Mouse (Mus musculus) olfactory bulb, adult 2 months (tissue): ENCODE results near the gene Olfr78. TPM values are rescaled to one million over a fixed set of nuclear protein-coding genes. Genes with fewer than 3 reads are reported as not detected.

ENCODE experiments used
- H3K27ac ChIP-seq: fragments of 200-500 bp; 2 replicates; pipeline ENCODE4 v1.5.1; 2012; ENCODE audit warnings: low read depth, low read length; ENCODE audit not compliant: insufficient read depth
- H3K4me1 ChIP-seq: fragments of 200-500 bp; 2 replicates; pipeline ENCODE4 v1.6.1; 2012; ENCODE audit warnings: low read length; ENCODE audit not compliant: control insufficient read depth, insufficient read depth
- H3K4me3 ChIP-seq: fragments of 200-500 bp; 2 replicates; pipeline ENCODE4 v1.5.1; 2012; ENCODE audit warnings: mild to moderate bottlenecking, low read depth, low read length, moderate library complexity; ENCODE audit not compliant: insufficient read depth
- CTCF ChIP-seq: fragments of 200-500 bp; IDR thresholded peaks from 2 replicates; pipeline ENCODE4 v1.5.1; 2012; ENCODE audit warnings: low read depth, mild to moderate bottlenecking, low read length, moderate library complexity; ENCODE audit not compliant: insufficient read depth
- POLR2A ChIP-seq: fragments of 200-500 bp; IDR thresholded peaks from 2 replicates; pipeline ENCODE4 v1.6.1; 2012; ENCODE audit warnings: mild to moderate bottlenecking, low read depth, low read length, moderate library complexity; ENCODE audit not compliant: insufficient read depth
- WGBS: fragments of 180-500 bp; shearing (Covaris S2); methylation state at CpG from one replicate; pipeline ENCODE4 v1.1.7; 2018; 5-methylcytosine and 5-hydroxymethylcytosine counted together
- polyA plus RNA-seq: library from polyadenylated mRNA; stranded (reverse); fragments of >200 nt; gene quantifications from 2 replicates; pipeline ENCODE4 v1.2.4, GENCODE M21; 2012; ENCODE audit warnings: low replicate concordance; ENCODE audit not compliant: missing spikeins, insufficient read depth, insufficient read length

The Olfr78 gene
- polyA plus RNA-seq, 1 experiment = not detected

DNA sequence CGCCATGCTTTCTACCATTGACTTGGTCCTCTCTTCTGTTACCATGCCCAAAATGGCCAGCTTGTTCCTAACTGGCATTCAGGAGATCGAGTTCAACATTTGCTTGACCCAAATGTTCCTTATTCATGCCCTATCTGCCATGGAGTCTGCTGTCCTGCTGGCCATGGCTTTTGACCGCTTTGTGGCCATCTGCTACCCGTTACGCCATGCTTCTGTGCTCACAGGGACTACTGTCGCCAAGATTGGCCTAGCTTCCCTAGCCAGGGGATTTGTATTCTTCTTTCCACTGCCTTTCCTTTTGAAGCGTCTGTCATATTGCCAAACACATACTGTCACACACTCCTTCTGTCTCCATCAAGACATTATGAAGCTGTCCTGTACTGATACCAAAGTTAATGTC, 60.8 kb downstream of the Olfr78 start:
- no peak overlapping the region for H3K4me3 ChIP-seq
- H3K4me1 ChIP-seq = no peaks in the 10 kb centered on the region
- no peak overlapping the region for H3K27ac ChIP-seq
- WGBS = 91% methylated on average over 7 of the region's 7 CpGs
- TF ChIP-seq POLR2A (no peak), CTCF (no peak)

DNA sequence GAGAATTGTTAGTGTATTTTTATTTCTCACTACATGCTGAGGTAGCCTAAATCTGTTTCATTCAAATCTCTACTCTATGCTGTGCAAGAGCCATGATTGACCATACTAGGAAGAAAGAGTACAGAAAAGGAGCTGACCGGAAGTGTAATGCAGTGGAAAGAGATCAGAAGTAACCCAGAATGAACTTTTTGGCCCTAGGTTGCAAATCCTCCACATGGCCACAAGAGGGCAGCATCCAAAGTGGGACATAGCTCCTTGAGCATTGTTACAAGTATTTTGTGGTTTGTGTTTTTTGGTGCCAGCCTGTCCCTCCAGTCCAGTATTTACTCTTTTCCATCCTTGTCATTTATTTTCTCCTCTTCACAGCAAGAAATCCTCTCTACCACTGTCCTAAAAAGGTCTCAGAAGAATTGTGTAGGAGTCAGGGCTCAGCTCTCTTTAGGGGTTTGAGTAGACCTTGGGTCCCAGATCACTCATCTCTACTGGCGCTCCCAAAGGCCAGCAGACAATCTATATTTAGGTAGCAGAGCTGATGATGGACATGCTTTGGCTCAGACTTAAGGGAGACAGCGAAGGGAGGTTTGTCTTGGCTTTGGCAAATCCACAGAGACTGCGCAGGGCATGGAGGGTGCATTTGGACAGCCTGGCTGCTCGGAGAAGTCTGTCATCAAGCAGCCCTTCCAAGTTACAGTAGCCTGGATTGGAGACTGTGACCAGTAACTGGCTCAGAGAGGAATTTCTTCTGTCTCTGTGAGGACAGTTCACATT, 63.7 kb downstream of the Olfr78 start, which contains the start of gene Olfr557:
Olfr557 (plus strand) TSS at position 553 of the 768 bp plus-strand sequence.
- 76% methylated on average over 5 of the region's 5 CpGs for WGBS
- Histone ChIP-seq H3K27ac (no peak within 1 kb of the TSS), H3K4me1 (no peaks in the 10 kb centered on the region), H3K4me3 (no peak within 1 kb of the TSS)
- TF ChIP-seq POLR2A (no peak), CTCF (no peak)

Other genes with a start within 250 kb of the Olfr78 start
- not detected in 2 replicates for gene Olfr547, start 224.7 kb downstream of the Olfr78 start, polyA plus RNA-seq
- not detected in 2 replicates for gene Olfr548-ps1, start 218.6 kb downstream of the Olfr78 start, polyA plus RNA-seq
- gene Olfr549, start 209.6 kb downstream of the Olfr78 start, polyA plus RNA-seq = not detected in 2 replicates
- not detected in 2 replicates for gene Trim21, start 194.0 kb downstream of the Olfr78 start, polyA plus RNA-seq
- not detected in 2 replicates for gene Olfr550, start 188.0 kb downstream of the Olfr78 start, polyA plus RNA-seq
- not detected in 2 replicates for gene Olfr551, start 167.6 kb downstream of the Olfr78 start, polyA plus RNA-seq
- not detected in 2 replicates for gene Olfr552, start 161.7 kb downstream of the Olfr78 start, polyA plus RNA-seq
- not detected in 2 replicates for gene Olfr553, start 141.3 kb downstream of the Olfr78 start, polyA plus RNA-seq
- gene Olfr554, start 121.0 kb downstream of the Olfr78 start, polyA plus RNA-seq = not detected in 2 replicates
- not detected in 2 replicates for gene Olfr555, start 100.6 kb downstream of the Olfr78 start, polyA plus RNA-seq
- not detected in 2 replicates for gene Olfr556, start 94.6 kb downstream of the Olfr78 start, polyA plus RNA-seq
- gene Trim68, start 72.1 kb downstream of the Olfr78 start, polyA plus RNA-seq = not detected in 2 replicates
- gene Olfr557, start 63.6 kb downstream of the Olfr78 start, polyA plus RNA-seq = not detected in 2 replicates
- not detected in 2 replicates for gene Olfr558, start 57.3 kb downstream of the Olfr78 start, polyA plus RNA-seq
- gene Olfr33, start 40.4 kb downstream of the Olfr78 start, polyA plus RNA-seq = not detected in 2 replicates
- not detected in 2 replicates for gene Olfr559, start 32.0 kb downstream of the Olfr78 start, polyA plus RNA-seq
- gene Olfr560, start 105 bp downstream of the Olfr78 start, polyA plus RNA-seq = not detected in 2 replicates
- gene Olfr561, start 11.8 kb upstream of the Olfr78 start, polyA plus RNA-seq = not detected in 2 replicates
- gene Olfr564, start 44.0 kb upstream of the Olfr78 start, polyA plus RNA-seq = not detected in 2 replicates
- gene Olfr566, start 99.3 kb upstream of the Olfr78 start, polyA plus RNA-seq = not detected in 2 replicates
- not detected in 2 replicates for gene Olfr568, start 117.7 kb upstream of the Olfr78 start, polyA plus RNA-seq
- gene Olfr569, start 131.4 kb upstream of the Olfr78 start, polyA plus RNA-seq = not detected in 2 replicates
- not detected in 2 replicates for gene Olfr570, start 135.1 kb upstream of the Olfr78 start, polyA plus RNA-seq
- gene Olfr571, start 158.1 kb upstream of the Olfr78 start, polyA plus RNA-seq = not detected in 2 replicates
- not detected in 2 replicates for gene Olfr572, start 164.9 kb upstream of the Olfr78 start, polyA plus RNA-seq
- gene Olfr573-ps1, start 183.1 kb upstream of the Olfr78 start, polyA plus RNA-seq = not detected in 2 replicates
- gene Olfr574, start 189.0 kb upstream of the Olfr78 start, polyA plus RNA-seq = not detected in 2 replicates
- gene Olfr575, start 199.3 kb upstream of the Olfr78 start, polyA plus RNA-seq = not detected in 2 replicates
- gene Olfr576, start 203.2 kb upstream of the Olfr78 start, polyA plus RNA-seq = not detected in 2 replicates
- not detected in 2 replicates for gene Olfr577, start 216.5 kb upstream of the Olfr78 start, polyA plus RNA-seq
- gene Olfr578, start 229.9 kb upstream of the Olfr78 start, polyA plus RNA-seq = not detected in 2 replicates